Mouse (Mus musculus) heart, adult 18-20 months (tissue): ENCODE results near the gene Chn1. TPM values are rescaled to one million over a fixed set of nuclear protein-coding genes. Genes with fewer than 3 reads are reported as not detected.
"Not testable (repeated sequence)": the region's sequence is repeated elsewhere in the genome, so short reads cannot be mapped to it uniquely, and the experiment has no call there.

ENCODE experiments used
- DNase-seq, 2 experiments: peaks; one replicate each; pipeline ENCODE4 v3.0.0; 2021 to 2022; ENCODE audit warnings: mixed read lengths in 1 of 2
- long read RNA-seq, 2 experiments: library from polyadenylated mRNA; stranded (forward); transcript quantifications; one replicate each; pipeline ENCODE4 v2.0.0; 2021
- total RNA-seq, 2 experiments: library from RNA; stranded (reverse); gene quantifications; 2 replicates each; pipeline ENCODE4 v1.2.3; 2021

The Chn1 gene
- total RNA-seq = 10 to 100 TPM; 33.5 to 36.7 TPM
- long read RNA-seq, experiment 1, full-length matches to known transcripts = 14 of 25 reads
- long read RNA-seq, experiment 1, partial matches to known transcripts = 0 of 25 reads
- long read RNA-seq, experiment 1, other reads (novel, unspliced or antisense) = 11 of 25 reads
- long read RNA-seq, experiment 2, full-length matches to known transcripts = 8 of 15 reads
- long read RNA-seq, experiment 2, partial matches to known transcripts = 0 of 15 reads
- long read RNA-seq, experiment 2, other reads (novel, unspliced or antisense) = 7 of 15 reads

DNA sequence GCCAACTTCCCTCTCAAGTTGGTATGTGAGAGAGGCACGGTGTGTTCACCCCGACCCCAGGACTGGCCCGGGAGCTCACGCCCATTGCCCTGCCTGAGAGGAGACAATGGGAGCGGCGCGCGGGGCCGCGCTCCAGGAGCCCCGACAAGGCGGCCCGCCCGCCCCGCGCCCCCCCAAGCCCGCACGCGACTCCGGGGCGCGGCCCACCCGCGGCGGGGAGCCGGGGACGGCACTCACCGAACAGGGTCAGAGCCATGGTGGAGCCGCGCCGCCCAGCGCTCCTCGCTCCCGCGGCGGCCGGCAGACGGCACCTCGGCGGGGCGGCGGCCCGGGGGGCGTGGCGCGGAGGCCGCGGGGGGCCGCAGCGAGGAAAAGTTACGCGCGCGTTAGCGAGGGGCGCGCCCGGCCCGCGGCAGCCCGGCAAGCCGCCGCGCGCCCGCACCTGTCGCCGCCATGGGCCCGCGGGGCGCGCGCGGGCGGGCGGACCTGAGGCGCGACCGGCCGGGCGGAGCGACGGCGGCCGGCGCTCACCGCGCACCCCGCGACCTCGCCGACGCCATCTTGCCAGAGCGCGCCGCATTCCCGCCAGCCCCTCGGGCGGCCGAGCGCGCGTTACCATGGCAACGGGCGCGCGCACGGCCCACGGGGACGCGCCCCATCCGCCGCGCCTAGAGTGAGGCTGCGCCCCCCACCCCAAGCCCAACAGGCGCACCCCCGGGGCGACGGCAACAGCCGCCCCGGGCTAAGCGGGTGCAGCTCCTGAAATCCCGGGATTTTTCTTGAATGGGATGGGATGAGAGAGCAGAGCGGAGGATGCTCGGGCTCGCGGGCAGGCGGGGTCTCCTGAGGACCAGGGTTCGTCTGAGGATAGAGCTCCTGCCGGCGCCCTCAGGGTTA, at the start of gene Chn1:
Chn1 (minus strand) TSS at position 561 of the 897 bp plus-strand sequence.
- DNase-seq = peak; percentile 61 to 63

DNA sequence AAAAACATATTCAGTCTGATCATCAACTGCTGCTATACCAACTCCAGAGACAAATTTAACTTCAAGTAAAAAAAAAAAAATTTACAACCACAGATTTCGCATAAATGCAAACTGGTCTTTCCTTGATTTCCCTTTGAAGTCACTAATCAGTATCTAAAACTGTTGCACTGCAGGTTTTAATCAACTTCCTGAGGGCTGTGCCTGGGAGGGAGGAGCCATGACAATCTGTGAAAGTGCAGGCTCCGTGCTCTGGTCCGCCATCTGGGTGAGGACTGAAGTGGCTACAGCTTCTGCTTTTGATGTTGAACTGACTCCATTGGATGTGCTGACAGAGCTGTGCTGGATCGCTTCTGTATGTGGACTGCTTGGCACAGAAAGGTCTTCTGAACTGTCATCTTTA, 43.6 kb upstream of the Chn1 start:
- no peak for DNase-seq

DNA sequence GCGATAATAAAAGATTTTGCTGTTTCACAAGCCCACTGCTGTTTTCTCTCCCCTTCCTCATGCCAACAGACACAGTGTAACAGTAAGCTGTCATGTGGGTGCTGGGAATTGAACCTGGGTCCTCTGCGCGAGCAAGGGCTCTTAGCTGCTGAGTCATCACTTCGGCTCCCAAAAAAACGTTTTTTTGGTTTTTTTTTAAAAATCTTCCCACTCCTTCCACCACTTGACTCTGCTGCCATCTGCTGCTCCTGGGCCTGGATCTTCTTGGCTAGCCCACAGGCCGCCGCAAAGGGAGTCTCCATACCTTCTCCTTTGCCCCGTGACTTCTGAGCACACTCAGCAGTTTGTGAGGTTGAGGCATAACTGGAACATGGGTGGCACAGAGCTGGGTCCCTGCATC, 32.5 kb upstream of the Chn1 start:
- no peak for DNase-seq

DNA sequence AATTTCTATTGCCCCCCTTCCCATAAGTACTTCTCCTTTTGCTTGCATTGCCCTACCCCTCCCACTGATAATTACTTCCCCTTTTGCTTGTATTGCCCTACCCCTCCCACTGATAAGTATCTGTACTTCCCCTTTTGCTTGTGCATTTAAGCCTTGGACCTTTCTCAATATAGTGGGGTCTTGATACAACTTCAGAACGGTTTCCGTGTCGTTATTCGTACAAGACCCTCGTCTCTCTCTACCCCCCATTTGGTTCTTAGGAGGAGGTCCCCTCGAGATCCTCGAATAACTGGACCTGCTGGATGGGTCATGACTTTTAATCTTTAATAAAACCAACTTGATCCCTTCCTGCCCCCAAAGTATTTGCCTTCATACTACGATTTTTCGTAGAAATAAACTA, 25.0 kb upstream of the Chn1 start:
- DNase-seq = not testable (repeated sequence)

DNA sequence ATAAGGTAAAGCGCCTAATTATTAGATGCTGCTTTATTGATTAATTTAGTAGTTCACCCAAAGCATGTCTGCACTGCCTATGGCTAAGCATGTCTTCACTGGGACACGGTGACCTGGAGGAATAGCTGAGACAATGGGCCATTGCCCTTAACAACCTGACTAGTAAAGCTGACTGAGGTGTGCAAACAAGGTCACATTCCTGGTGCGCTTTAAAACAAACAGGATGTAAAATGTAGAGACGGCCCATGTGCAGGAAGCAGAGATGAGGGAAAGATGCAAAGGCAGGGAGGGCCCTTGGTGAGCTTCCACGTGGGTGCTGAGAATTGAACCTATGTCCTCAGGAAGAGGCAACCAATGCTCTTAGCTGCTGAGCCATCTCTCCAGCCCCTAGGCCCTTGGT, 23.6 kb upstream of the Chn1 start:
- no peak for DNase-seq

DNA sequence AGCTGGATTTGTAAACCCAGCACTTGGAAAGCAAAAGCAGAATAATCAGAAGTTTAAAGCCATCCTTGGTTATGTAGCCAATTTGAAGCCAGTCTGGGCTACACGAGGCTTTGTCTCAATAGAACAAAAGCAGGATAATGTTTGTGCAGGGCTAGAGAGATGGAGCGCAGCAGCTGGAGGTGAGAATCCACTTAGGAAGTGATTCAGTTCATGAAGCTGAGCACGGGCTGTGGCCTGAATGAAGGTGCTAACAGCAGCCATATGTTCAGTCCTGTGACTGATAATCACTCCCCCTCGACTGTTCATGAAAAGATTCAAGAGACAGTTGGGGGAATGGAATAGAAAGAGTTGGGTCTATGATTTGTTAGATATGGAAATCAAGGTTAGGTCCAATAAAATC, 23.0 kb upstream of the Chn1 start:
- DNase-seq = no peak

DNA sequence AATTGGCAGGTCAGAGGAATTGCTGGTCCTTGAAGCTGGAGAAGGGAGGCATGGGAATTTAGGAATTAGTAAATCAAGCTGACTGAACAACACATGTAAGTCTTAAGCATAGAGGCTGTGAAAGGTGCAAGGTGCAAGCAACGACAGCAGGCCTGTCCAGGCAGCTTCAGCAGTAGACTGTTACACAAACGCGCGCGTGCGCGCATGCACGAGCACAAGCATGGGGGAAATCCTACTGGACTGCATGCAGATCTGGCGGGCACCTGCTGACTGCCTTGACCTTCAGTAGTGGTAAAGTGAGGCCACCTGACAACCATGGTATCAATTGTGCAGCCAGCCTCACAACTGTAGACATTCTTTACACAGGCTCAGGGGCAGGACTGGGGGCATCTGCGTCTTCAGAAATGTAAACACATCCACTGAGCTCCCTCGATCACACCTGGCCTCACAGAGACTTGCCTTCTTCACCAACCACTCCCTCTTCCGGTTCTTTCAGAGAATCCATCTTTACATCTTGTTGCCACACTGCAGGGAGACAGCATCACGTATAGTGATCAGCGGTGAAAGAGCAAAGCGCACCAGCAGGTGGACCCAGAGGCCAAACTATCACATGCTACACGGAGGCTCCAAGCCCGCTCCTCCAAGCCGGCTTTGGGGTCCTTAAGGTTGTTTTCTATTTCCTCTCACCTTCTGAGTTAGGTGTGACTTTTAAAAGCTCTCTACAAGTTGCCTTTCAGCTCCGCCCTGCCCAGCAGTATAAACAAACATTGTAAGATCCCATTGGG, 16.9 kb upstream of the Chn1 start:
- peak in 1 of 2 experiments; percentile 15 for DNase-seq

DNA sequence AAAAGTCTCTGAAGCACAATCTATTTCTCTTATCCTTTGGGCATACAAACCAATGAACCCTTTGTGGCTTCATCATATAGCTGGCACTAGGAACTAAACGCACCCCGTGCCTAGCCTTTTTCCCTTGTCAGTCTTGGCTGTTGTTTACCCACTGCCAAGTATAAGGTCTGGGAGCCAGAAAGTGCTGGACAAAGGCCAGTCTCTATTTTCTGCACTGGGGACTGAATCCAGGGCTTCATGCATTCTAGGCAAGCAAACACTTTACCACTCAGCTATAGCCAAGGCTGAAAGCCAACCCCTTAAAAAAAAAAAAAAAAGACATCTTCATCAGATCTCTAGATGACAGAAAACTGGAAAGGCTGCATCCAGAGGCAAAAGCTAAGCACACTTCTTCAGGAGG, 15.2 kb upstream of the Chn1 start:
- DNase-seq = peak; percentile 65 to 67

DNA sequence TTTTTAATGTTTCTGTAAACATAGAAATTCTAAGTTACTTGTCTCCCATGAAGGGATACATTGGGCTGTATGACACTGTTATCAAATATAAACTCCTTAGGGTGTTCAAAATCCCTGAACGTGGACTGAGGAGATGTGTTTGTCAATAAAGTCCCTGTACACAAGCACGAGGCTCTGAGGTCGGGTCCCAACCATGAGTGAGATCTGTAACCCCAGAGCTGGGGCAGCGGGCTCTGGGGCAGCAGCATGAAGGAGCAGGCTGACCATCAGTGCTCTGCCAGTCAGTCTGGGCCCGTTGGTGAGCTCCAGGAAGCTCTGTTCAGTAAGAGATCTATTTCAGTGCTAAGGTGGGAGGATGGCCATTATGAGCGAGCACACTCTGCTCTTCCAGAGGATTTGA, 13.2 kb upstream of the Chn1 start:
- no peak for DNase-seq

DNA sequence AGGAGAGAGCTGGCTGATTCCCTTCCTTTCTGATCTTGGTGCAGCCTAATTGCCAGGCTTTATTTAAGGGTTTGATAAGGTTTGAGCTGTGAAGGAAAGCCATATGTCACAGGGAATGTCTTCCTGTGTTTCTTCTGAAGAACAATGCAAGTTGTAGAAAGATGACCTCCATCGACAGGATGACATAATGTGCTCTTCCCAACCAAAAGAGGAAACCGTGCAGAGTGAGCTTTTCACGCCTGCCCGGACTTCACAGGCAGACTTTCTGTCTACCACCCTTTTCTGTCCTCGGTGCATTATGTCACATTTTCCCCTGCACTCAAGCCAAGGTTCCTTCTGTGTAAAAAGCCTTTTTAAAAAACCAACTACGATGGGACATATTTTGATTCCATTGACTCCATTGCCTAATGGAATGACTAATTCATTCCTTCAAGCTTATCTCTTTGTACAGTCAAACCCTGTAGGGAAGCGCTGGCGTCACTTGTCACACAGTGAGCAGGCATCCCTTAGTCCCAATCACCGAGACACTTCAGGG, 7.3 kb upstream of the Chn1 start:
- DNase-seq = peak; percentile 17 to 38

DNA sequence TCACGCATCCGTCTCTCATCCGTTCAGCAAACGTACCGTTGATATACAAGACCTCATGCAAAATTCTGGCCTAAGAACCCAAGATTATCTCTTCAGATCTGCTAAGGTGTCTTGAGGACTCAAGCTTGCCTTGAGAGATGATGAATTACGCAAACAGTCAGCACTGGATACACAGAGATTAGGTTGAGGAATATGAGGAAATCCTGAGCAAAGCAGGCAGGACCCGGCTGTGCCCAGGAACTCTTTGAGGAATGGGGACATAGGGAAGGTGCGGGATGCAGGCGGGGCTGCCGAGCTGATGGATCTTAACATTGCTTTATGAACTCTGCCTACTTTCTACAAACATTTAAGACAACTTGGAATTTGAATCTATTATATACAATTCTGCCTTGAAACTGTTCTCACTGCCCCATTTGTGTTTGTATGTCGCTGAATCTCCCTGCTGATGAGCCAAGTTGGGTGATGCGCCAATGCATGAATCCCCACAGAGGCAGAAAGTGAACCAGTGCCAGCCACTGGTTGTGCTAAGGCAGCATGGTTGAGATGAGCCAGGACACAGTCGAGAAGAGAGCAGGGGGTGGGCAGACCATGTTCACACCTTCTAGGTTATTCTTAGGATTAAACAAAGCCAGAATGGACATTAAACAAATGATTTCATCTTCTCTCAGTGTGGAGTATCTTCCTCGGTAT, 5.3 kb upstream of the Chn1 start:
- no peak for DNase-seq

DNA sequence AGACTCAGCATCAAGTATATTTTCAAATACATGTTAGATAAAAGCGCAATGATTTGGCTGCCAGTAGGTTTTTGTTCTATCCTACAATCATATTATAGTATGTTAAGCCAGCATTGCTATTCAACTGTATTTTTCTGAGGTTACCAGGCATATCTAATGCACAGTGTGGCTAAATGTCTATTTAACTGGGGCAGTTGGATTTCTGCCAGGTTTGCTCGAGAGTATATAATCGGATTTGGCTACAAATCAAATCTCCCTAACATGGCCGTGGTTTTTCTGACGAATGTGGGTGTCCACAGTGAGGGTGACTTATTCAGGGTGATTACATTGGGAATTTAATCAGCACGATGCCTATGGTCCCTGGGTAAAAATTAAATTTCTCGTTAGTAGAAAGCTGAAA, 4.7 kb upstream of the Chn1 start:
- DNase-seq = no peak

DNA sequence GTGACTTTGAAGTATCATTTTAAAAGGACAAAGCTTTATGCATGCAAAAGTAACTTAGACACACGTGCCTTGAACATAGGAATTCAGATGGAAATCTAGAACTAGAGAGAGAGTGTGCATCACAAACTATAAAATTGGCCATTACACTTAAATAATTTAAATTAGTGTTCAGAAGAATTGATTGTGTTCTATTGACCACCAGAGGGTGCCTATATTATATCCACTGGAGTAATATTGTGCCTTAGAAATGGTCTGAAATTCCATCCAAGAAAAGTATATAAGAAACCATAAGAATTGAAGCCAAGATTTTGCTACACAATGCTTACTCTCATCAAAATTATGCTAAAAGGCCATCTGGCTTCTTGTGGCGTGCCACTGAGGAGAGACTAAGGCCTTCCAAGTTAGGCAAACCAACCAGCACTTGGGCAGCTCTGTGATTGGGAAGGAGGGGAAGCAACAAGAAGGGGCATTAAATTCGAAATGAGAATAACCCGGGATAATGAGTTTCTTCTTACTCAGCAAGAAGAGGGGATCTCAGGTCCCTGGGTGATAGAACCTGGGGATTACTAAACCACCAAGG, 4.0 kb upstream of the Chn1 start:
- peak in 1 of 2 experiments; percentile 9 for DNase-seq

DNA sequence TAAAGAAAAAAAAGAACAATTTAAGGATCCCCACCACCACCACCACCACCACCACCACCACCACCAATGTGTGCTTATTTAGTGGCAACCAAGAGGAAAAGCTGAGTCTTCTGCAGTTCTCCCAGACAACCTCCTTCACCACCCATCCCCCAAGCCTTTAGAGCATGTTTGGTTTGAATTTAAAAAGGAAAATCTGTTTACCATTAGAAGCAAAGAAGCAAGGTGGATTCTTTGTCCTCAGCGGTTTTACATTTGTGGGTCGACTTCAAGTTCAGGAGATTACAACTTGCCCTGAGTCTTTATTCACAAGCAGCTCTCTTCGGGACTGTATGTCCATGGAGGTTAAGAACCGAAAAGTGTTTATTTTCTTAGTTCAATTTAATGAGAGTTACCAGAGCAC, 1.8 kb upstream of the Chn1 start:
- no peak for DNase-seq

DNA sequence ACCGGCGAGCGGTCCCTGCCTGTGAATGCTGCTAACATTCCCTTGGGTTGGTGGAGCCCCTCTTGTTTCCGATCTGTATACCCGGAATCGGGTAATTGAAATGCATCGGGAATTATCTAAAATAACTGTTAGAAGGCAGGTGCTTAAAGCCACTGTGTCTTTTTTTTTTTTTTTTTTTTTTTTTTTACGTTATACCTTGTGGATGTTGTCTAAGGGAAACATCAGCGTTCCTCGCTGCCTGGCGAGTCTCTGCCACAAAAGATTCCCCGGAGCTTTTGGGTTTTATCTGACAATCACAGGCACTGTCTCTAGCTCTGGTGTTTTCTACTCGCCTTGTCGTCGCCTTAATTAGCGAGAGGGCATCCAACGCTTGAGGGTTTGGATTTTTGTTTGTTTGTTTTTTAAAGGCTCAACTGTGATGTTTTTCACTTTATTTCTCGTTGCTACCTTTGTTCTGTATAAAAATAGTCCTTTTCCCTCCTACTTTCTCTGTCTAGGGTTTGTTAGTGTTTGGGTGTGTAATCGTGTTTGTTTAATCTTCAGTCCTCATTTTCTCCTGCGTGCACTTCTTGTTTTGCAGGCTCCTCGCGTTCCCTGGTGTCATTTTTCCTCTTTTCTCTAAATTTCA, 651 bp upstream of the Chn1 start:
- peak in 1 of 2 experiments; percentile 18 for DNase-seq

DNA sequence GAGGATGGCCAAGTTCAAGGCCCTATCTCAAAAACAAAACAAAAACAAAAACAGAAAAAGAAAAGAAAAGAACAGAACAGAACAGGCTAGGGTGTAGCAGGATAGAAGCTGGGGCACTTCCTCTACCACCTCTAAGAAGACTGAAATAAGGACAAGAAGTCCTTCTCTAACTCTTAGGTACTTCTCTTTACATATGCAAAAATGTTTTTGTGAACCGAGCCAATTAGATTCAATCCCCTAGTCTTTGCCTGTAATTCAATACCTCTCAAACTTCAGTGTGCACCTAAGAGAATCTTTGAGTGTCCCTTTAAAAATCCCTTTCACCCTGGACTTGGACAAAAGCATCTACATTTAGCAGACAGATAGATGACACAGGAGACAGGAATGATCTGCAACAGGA, 2.2 kb downstream of the Chn1 start:
- no peak for DNase-seq

DNA sequence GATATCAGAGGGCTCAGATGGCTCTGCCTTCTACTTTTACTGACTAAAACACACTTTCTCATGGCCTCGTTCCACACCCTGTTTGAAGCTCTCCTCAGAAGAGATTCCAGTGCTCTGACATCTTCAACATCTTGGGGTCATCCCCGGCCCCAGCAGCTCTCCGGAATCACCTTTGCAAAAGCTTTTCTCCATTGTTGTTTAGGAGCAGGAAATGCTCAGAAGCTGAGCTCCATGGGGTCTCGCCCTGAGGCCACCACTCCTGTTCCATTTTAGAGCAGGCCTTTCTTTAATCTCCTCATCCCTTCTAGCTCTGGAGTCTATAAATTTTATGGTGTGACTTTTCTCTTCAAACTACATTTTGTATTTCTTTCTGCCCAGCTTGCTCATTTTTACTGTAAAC, 6.5 kb downstream of the Chn1 start:
- no peak for DNase-seq

DNA sequence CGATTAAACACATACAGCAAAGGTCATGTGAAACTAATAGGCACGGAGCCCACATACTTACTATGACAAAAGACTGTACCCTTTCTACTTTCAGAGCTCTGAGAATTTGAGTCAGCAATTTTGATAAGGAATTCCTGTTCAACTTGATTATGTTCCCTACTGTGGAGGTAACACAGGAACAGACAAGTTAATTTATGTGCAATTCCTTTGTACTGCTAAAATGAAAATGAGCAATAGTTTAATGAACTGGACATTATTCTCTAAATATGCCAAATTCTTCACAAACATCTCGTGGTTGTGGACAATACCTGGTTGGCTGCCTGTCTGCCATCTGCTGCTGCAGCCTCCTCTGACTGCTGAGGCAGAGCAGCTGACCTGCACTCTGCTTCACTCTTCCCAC, 11.6 kb downstream of the Chn1 start:
- no peak for DNase-seq

DNA sequence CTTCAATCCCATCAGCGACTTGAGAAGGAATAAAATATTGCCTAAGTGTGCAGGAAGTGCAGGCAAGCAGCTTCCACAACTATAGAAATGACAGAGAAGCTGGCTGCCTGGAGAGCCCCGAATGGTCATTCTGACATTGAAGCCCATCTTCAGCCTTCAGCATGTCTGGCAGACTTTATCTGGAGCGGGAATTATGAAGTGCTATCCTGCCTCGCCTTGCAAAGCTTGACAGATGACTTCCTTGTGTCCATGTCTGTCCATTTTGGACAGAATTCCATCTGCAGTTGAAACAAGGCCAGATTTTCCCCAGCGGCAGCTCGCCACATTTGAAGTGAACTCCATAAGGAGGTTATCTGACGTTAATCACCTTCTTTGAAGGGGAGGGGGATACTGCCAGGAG, 15.2 kb downstream of the Chn1 start:
- no peak for DNase-seq

DNA sequence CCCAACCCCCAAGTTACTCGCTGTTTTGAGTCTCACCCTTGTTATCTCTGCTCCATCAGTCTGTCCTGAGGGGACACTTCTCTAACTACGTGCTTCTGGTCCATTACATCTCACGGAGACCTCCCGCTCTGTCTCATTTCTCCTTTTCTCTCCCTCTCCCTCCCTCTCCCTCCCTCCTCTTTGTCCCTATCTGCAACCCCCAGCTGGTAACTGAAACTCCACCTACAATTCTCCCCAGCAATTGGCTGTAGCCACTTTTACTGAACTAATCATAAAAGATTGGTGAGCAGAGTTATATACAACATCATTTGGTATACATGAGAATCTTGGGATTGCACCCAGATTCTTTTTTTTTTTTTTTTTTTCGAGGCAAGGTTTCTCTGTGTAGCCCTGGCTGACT, 16.1 kb downstream of the Chn1 start:
- no peak for DNase-seq

DNA sequence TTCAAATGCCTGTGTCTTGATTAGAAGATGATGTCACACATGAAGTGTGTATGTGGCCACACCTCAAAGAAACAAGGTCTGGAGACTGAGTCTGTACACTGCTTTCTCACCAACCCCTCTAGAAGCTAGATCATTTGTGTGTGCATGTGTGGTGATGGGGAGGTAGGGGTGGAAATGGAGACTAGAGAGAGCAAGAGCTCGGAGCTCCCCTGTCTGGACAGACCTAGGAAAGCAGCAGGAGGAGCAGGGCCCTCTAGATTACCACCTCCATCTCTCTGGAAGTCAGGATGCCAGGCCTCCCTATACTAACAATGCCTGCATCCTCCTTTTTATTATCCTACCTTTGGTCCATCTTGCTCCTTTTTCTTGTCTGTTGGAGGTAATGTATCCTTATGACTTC, 27.8 kb downstream of the Chn1 start:
- no peak for DNase-seq
